Mouse (Mus musculus) CH12.LX (cell line): ENCODE measurements around the gene Usp35.

Source experiments
- BHLHE40 ChIP-seq: IDR thresholded peaks from 2 replicates; pipeline ENCODE4 v1.6.1; 2011; ENCODE audit warnings: mild to moderate bottlenecking, low read depth, low read length, improper control_type of control experiment
- MAX ChIP-seq: IDR thresholded peaks from 2 replicates; pipeline ENCODE4 v1.6.1; 2011; ENCODE audit warnings: low read length, improper control_type of control experiment
- RAD21 ChIP-seq: IDR thresholded peaks from 2 replicates; pipeline ENCODE4 v1.6.1; 2011; ENCODE audit warnings: low read depth, mild to moderate bottlenecking, low read length, improper control_type of control experiment, moderate library complexity
- TCF12 ChIP-seq: IDR thresholded peaks from 2 replicates; pipeline ENCODE4 v1.6.1; 2014; ENCODE audit warnings: low read depth, mild to moderate bottlenecking, inconsistent platforms, low read length, improper control_type of control experiment

- TF ChIP-seq BHLHE40 (no peak), TCF12 (no peak), MAX (no peak), RAD21 (no peak)
Measured at GRCm38 (mm10) chr7:97356253-97356652, 24.4 kb upstream of the Usp35 start.
